Mouse (Mus musculus) A20 (cell line): ENCODE results near the gene Exoc1.

Experiments
- DNase-seq: peaks from one replicate; pipeline ENCODE4 v3.0.0-alpha.2; 2011; ENCODE audit warnings: low read depth, low spot score

Gene Exoc1

GRCm38 (mm10) chr5:76529040-76529703 lies at the start of gene Exoc1:
Exoc1 (plus strand) TSS chr5:76529311.
- DNase-seq: peak; percentile 96

GRCm38 (mm10) chr5:76483811-76484210 lies 45.3 kb upstream of the Exoc1 start, which contains the start of gene Gm7271:
Gm7271 (plus strand) TSS chr5:76484040.
- no peak for DNase-seq

GRCm38 (mm10) chr5:76495126-76495525 lies 34.0 kb upstream of the Exoc1 start:
- DNase-seq: no peak

- peak; percentile 29 for DNase-seq
Observed at GRCm38 (mm10) chr5:76522446-76522845, 6.7 kb upstream of the Exoc1 start.

- peak; percentile 72 for DNase-seq
Observed at GRCm38 (mm10) chr5:76524623-76525022, 4.5 kb upstream of the Exoc1 start.

- DNase-seq: no peak
Observed at GRCm38 (mm10) chr5:76525066-76525465, 4.0 kb upstream of the Exoc1 start.

- DNase-seq: peak; percentile 59
Observed at GRCm38 (mm10) chr5:76525829-76526228, 3.3 kb upstream of the Exoc1 start.

- no peak for DNase-seq
Observed at GRCm38 (mm10) chr5:76529704-76530066, 574 bp downstream of the Exoc1 start.

GRCm38 (mm10) chr5:76533186-76533585 lies 4.1 kb downstream of the Exoc1 start:
- no peak for DNase-seq

- no peak for DNase-seq
Observed at GRCm38 (mm10) chr5:76536231-76536630, 7.1 kb downstream of the Exoc1 start.

GRCm38 (mm10) chr5:76537578-76537977 lies 8.5 kb downstream of the Exoc1 start:
- no peak for DNase-seq

- DNase-seq: no peak
Observed at GRCm38 (mm10) chr5:76540181-76540580, 11.1 kb downstream of the Exoc1 start.

GRCm38 (mm10) chr5:76540842-76541241 lies 11.7 kb downstream of the Exoc1 start:
- DNase-seq: peak; percentile 27

GRCm38 (mm10) chr5:76543200-76543599 lies 14.1 kb downstream of the Exoc1 start:
- DNase-seq: no peak

GRCm38 (mm10) chr5:76550426-76550825 lies 21.3 kb downstream of the Exoc1 start:
- no peak for DNase-seq

- DNase-seq: peak; percentile 78
Observed at GRCm38 (mm10) chr5:76565321-76565720, 36.2 kb downstream of the Exoc1 start.

- DNase-seq: no peak
Observed at GRCm38 (mm10) chr5:76574251-76574650, 45.1 kb downstream of the Exoc1 start.

GRCm38 (mm10) chr5:76577026-76577425 lies 47.9 kb downstream of the Exoc1 start:
- DNase-seq: no peak

GRCm38 (mm10) chr5:76585378-76585777 lies 56.3 kb downstream of the Exoc1 start:
- no peak for DNase-seq

- DNase-seq: peak; percentile 89
Observed at GRCm38 (mm10) chr5:76588551-76589283, 59.6 kb downstream of the Exoc1 start, which contains the start of gene Cep135. Cep135 (plus strand) TSS chr5:76588698.

- no peak for DNase-seq
Observed at GRCm38 (mm10) chr5:76589311-76589710, 60.2 kb downstream of the Exoc1 start.

GRCm38 (mm10) chr5:76590009-76590408 lies 60.9 kb downstream of the Exoc1 start:
- DNase-seq: peak; percentile 49

- DNase-seq: no peak
Observed at GRCm38 (mm10) chr5:76591885-76592284, 62.8 kb downstream of the Exoc1 start.
